ENCODE assay signal across 29 mouse cellular contexts in genomic region chr10:91706816-91707215, GRCm38 (mm10).
DNase-seq lines count a peak whose midpoint lies in the region; ATAC-seq and TF ChIP-seq lines count a peak whose summit lies in the region.
"Had no signal": no experiment of that assay in that cellular context is flagged by ENCODE, and none has a peak within 500 bp of the region (broad histone marks: within the 10 kb centered on the region; RNA-seq: fewer than 3 reads in every experiment).

No protein-coding gene starts in this region.

- no peaks in the 10 kb centered on the region for H3K27me3 ChIP-seq in cerebellum, adult 2 months (ENCODE audit: control insufficient read depth, insufficient read depth, low read length)
- H3K27me3 ChIP-seq in hindbrain, embryonic 16.5 days (replicated peaks; ENCODE audit: control insufficient read depth, insufficient read depth, low read length), result no peaks in the 10 kb centered on the region
- H3K27me3 ChIP-seq in hindbrain, embryonic 10.5 days (ENCODE audit: insufficient read depth, poor library complexity, severe bottlenecking), result no peaks in the 10 kb centered on the region
- H3K27me3 ChIP-seq in midbrain, postnatal 0 days (ENCODE audit: insufficient read depth, low read length), result no peaks in the 10 kb centered on the region
- no peaks in the 10 kb centered on the region for H3K27me3 ChIP-seq in midbrain, embryonic 13.5 days
- H3K27me3 ChIP-seq: CH12.LX; embryonic facial prominence, embryonic 13.5 days; embryonic facial prominence, embryonic 15.5 days; forebrain, embryonic 12.5 days; forebrain, embryonic 15.5 days; Patski had no signal

- no peak for TF ChIP-seq CTCF in cerebellum, adult 2 months (IDR thresholded peaks at IDR 0.05; ENCODE audit: borderline replicate concordance, insufficient read depth, low read depth, low read length)
- TF ChIP-seq CTCF in midbrain, postnatal 0 days (IDR thresholded peaks at IDR 0.05), result no peak

- no peaks in the 10 kb centered on the region for H3K9me3 ChIP-seq in hindbrain, embryonic 16.5 days (ENCODE audit: control insufficient read depth, low read length)
- H3K9me3 ChIP-seq in hindbrain, embryonic 10.5 days, result no peaks in the 10 kb centered on the region
- no peaks in the 10 kb centered on the region for H3K9me3 ChIP-seq in midbrain, postnatal 0 days (ENCODE audit: low read length)
- H3K9me3 ChIP-seq in midbrain, embryonic 13.5 days, result no peaks in the 10 kb centered on the region
- H3K9me3 ChIP-seq: embryonic facial prominence, embryonic 13.5 days; embryonic facial prominence, embryonic 15.5 days; forebrain, embryonic 10.5 days; forebrain, embryonic 12.5 days; forebrain, embryonic 15.5 days had no signal

- H3K36me3 ChIP-seq in hindbrain, embryonic 16.5 days (ENCODE audit: control insufficient read depth, insufficient read depth, low read length), result no peaks in the 10 kb centered on the region
- no peaks in the 10 kb centered on the region for H3K36me3 ChIP-seq in hindbrain, embryonic 10.5 days
- H3K36me3 ChIP-seq in midbrain, postnatal 0 days (ENCODE audit: insufficient read depth, low read length), result no peaks in the 10 kb centered on the region
- no peaks in the 10 kb centered on the region for H3K36me3 ChIP-seq in midbrain, embryonic 13.5 days
- H3K36me3 ChIP-seq: embryonic facial prominence, embryonic 13.5 days; embryonic facial prominence, embryonic 15.5 days; forebrain, embryonic 10.5 days; forebrain, embryonic 12.5 days; forebrain, embryonic 15.5 days; G1E had no signal

- TF ChIP-seq POLR2A in cerebellum, adult 2 months (IDR thresholded peaks at IDR 0.05; ENCODE audit: borderline replicate concordance, insufficient read depth, low read length), result no peak

- no peak overlapping the region for H3K4me2 ChIP-seq in hindbrain, embryonic 16.5 days (ENCODE audit: low read length)
- H3K4me2 ChIP-seq in midbrain, postnatal 0 days (ENCODE audit: low read depth, low read length, poor library complexity, severe bottlenecking), result no peak overlapping the region
- H3K4me2 ChIP-seq in midbrain, embryonic 13.5 days (replicated peaks), result no peak overlapping the region
- H3K4me2 ChIP-seq: embryonic facial prominence, embryonic 13.5 days; embryonic facial prominence, embryonic 15.5 days; forebrain, embryonic 12.5 days; forebrain, embryonic 15.5 days had no signal

- intact Hi-C loops in left cerebral cortex, postnatal 4 days (cut with DNase I), result no loop called here
- intact Hi-C loops in left cerebral cortex, postnatal 10 days (cut with DNase I), result no loop called here

- peak; percentile 76 to 82 for DNase-seq in cerebellum, postnatal 10 days
- no peak for DNase-seq in cerebellum, adult 2 months
- no peak for DNase-seq in hindbrain, embryonic 10.5 days (ENCODE audit: low spot score)
- peak; percentile 61 for DNase-seq in left cerebral cortex, postnatal 4 days
- no peak for DNase-seq in left cerebral cortex, postnatal 10 days (ENCODE audit: extremely low spot score in 1 of 2, low spot score in 2 of 2)
- peak; percentile 34 for DNase-seq in midbrain, postnatal 0 days (ENCODE audit: low spot score)
- DNase-seq: adrenal gland, adult 8-10 months; adrenal gland, postnatal 14 days; adrenal gland, postnatal 36 days; B cell, adult 2 months; cerebellum, adult 11 months; cerebellum, adult 8-10 months; cerebellum, adult 9-11 months; cerebellum, postnatal 36 days; embryo, embryonic 11 days; forebrain, postnatal 0 days had no signal

- H3K4me3 ChIP-seq in cerebellum, adult 2 months (replicated peaks; ENCODE audit: insufficient read depth, low read depth, low read length), result no peak overlapping the region
- no peak overlapping the region for H3K4me3 ChIP-seq in hindbrain, embryonic 16.5 days (ENCODE audit: low read length)
- no peak overlapping the region for H3K4me3 ChIP-seq in hindbrain, embryonic 10.5 days
- H3K4me3 ChIP-seq in midbrain, postnatal 0 days (ENCODE audit: low read depth, low read length), result no peak overlapping the region
- no peak overlapping the region for H3K4me3 ChIP-seq in midbrain, embryonic 13.5 days (replicated peaks)
- H3K4me3 ChIP-seq: embryonic facial prominence, embryonic 13.5 days; embryonic facial prominence, embryonic 15.5 days; erythroblast, embryonic 14.5 days; forebrain, embryonic 10.5 days; forebrain, embryonic 12.5 days; forebrain, embryonic 15.5 days had no signal

- no peaks in the 10 kb centered on the region for H3K4me1 ChIP-seq in cerebellum, adult 2 months (ENCODE audit: control insufficient read depth, insufficient read depth, low read length)
- no peaks in the 10 kb centered on the region for H3K4me1 ChIP-seq in hindbrain, embryonic 16.5 days (ENCODE audit: control insufficient read depth, insufficient read depth, low read depth, low read length)
- no peaks in the 10 kb centered on the region for H3K4me1 ChIP-seq in hindbrain, embryonic 10.5 days (replicated peaks)
- no peaks in the 10 kb centered on the region for H3K4me1 ChIP-seq in midbrain, postnatal 0 days (ENCODE audit: insufficient read depth, low read length)
- no peaks in the 10 kb centered on the region for H3K4me1 ChIP-seq in midbrain, embryonic 13.5 days (replicated peaks)
- H3K4me1 ChIP-seq: embryonic facial prominence, embryonic 15.5 days; forebrain, embryonic 10.5 days; forebrain, embryonic 12.5 days; forebrain, embryonic 15.5 days had no signal

- 35% methylated on average over 3 of the region's 3 CpGs for WGBS in cerebellum, adult 2 months
- WGBS in hindbrain, embryonic 16.5 days, result 51% methylated on average over 3 of the region's 3 CpGs
- WGBS in hindbrain, embryonic 10.5 days, result 92% methylated on average over 3 of the region's 3 CpGs
- 69% methylated on average over 3 of the region's 3 CpGs for WGBS in midbrain, postnatal 0 days
- 78% methylated on average over 3 of the region's 3 CpGs for WGBS in midbrain, embryonic 13.5 days

- H3K9ac ChIP-seq in hindbrain, embryonic 16.5 days (ENCODE audit: low read depth, low read length), result no peak overlapping the region
- H3K9ac ChIP-seq in midbrain, postnatal 0 days (replicated peaks; ENCODE audit: low read length, poor library complexity, severe bottlenecking), result no peak overlapping the region
- no peak overlapping the region for H3K9ac ChIP-seq in midbrain, embryonic 13.5 days (replicated peaks)
- H3K9ac ChIP-seq: embryonic facial prominence, embryonic 13.5 days; embryonic facial prominence, embryonic 15.5 days; forebrain, embryonic 12.5 days; forebrain, embryonic 15.5 days; forebrain, postnatal 0 days had no signal

- H3K27ac ChIP-seq in cerebellum, adult 2 months (ENCODE audit: insufficient read depth, low read length), result no peak overlapping the region
- H3K27ac ChIP-seq in hindbrain, embryonic 16.5 days (ENCODE audit: low read depth, low read length), result no peak overlapping the region
- H3K27ac ChIP-seq in hindbrain, embryonic 10.5 days, result no peak overlapping the region
- H3K27ac ChIP-seq in midbrain, postnatal 0 days (ENCODE audit: low read depth, low read length), result no peak overlapping the region
- no peak overlapping the region for H3K27ac ChIP-seq in midbrain, embryonic 13.5 days
- H3K27ac ChIP-seq: embryonic facial prominence, embryonic 13.5 days; embryonic facial prominence, embryonic 15.5 days; forebrain, embryonic 10.5 days; forebrain, embryonic 12.5 days; forebrain, embryonic 15.5 days had no signal

- ATAC-seq in hindbrain, embryonic 16.5 days, result 0 out of 2 replicates have a peak, but pooled peaks have one; percentile 45
- no peak for ATAC-seq in midbrain, postnatal 0 days (ENCODE audit: low FRiP score)
- no peak for ATAC-seq in midbrain, embryonic 13.5 days
- ATAC-seq: activated CD4-positive, CD25-positive, alpha-beta regulatory T cell, adult 4 months; CD4-positive, CD25-positive, alpha-beta regulatory T cell, adult 4 months; forebrain, embryonic 15.5 days; forebrain, postnatal 0 days; Patski had no signal

Comparison
In these comparisons a context has a peak if more than half of its experiments do, and no peak if none do; other contexts are left out.
1. DNase-seq: peak in cerebellum, postnatal 10 days (2 of 2), left cerebral cortex, postnatal 4 days (single experiment) and midbrain, postnatal 0 days (single experiment); none in cerebellum, adult 2 months (0 of 2), hindbrain, embryonic 10.5 days (single experiment) and left cerebral cortex, postnatal 10 days (0 of 2).